Mouse (Mus musculus): Measurements from ENCODE around the gene Gm3164. TPM values are rescaled to one million over a fixed set of nuclear protein-coding genes. Genes with fewer than 3 reads are reported as not detected.
A peak's percentile ranks its signal among the peaks of the same experiment; 100 is the strongest.
"Not testable (repeated sequence)": the region's sequence is repeated elsewhere in the genome, so short reads cannot be mapped to it uniquely, and the experiment has no call there.

Gene Gm3164
- under 1 TPM in 1 of 2 experiments, not detected in 1; 0.94 TPM for total RNA-seq (2021)

GRCm38 (mm10) chr14:4414965-4415835 lies at the start of gene Gm3164:
Gm3164 (plus strand) TSS chr14:4415448.
- intact Hi-C loops (cut with DNase I), result not testable (repeated sequence)
- DNase-seq, result peak; percentile 61 to 69

DNA sequence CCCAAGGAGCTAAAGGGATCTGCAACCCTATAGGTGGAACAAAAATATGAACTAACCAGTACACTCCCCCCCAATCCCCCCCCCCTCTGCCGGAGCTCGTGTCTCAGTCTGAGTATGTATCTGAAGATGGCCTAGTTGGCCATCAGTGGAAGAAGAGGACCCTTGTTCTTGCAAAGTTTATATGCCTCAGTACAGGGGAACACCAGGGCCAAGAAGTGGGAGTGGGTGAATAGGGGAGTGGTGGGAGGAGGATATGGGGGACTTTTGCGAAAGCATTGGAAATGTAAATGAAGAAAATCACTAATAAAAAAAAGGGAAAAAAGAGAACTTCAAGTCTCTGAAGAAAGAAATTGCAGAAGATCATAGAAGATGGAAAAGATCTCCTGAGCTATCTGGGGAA lies 46.3 kb upstream of the Gm3164 start:
- intact Hi-C loops (cut with DNase I); DNase-seq: not testable (repeated sequence)

DNA sequence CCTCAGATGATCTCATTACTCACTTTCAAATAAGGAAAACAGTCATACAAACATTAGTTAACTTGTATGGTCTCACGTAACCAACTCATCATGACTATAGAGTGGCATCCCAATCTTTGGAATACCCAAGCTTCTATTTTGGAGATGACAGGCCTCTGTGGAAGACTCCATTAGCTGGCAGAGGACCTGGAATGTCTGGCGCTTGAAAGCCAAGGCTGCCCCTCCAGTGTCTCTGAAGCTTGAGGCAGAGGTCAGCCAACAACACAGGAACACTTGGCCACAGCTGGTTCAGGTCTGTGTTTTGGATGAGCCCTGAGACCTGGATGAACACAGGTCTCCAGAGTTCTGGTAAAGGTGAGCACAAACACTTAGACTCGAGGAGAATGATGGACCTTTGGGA lies 45.6 kb upstream of the Gm3164 start:
- intact Hi-C loops (cut with DNase I), result not testable (repeated sequence)
- DNase-seq, result peak in 1 of 2 experiments; percentile 26

GRCm38 (mm10) chr14:4377871-4378270 lies 37.4 kb upstream of the Gm3164 start:
- intact Hi-C loops (cut with DNase I); DNase-seq: not testable (repeated sequence)

DNA sequence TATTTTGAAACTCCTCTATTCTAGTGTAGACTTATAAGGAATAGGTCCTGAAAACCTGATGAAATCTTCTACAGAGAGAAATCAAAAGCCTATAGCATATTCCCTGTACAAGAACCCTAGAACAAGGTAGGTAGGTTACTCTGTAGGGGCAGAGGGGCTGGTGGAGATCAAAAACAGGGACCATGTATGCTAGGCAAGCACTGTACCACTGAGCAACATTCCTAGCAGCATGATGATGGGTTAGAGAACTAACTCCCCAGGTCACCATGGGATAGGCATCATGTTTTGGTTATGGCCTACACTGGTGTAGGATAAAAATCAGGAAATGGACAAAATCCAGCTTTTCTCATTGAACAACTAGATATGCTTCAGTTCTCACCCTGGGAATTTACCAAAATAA lies 29.6 kb upstream of the Gm3164 start:
- intact Hi-C loops (cut with DNase I); DNase-seq: not testable (repeated sequence)

DNA sequence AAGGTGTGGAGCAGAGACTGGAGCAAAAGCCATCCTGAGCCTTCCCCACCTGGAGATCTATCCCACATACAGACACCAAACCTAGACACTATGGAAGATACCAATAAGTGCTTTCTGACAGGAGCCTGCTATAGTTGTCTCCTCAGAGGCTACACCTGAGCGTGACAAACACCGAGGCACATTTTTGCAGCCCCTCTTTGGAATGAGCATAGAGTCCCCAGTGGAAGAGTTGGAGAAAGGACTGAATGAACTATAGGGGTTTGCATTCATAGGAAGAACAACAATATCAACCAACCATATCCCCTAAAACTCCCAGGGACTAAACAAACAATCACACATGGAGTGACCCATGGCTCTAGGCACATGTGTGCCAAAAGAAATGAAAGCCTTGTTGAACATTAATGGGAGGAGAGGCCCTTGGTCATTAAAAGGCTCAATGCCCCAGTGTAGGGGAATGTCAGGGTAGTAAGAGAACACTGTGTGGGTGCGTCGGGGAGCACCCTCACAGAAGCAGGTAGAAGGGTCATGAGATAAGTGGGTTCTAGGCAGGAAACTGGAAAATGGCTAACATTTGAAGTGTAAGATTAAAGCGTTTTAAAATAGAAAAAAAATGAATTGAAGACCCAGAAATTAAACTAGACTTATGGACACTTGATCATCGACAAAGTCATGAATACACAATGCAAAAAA lies 22.3 kb upstream of the Gm3164 start:
- DNase-seq; intact Hi-C loops (cut with DNase I): not testable (repeated sequence)

DNA sequence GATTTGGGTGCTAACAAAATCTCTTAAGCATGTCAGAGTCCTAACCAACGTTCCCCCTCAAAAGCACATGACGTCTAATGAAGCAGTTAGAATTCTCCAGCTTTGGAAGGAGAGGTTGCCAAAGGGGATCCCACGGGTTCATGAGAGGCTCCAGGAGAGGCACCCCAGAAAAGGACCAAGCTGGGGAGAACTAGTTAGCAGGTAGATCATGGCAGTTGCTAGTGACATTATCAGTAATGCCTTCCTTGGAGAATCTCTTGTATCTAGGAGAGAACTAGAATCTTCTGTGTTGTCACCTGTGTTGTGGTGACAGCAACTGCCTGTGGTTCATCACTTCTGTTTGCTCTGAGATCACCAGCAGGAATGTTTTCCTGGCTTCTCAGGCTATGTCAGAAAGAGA lies 18.0 kb upstream of the Gm3164 start, which contains the start of gene Gm3159:
Gene Gm3159 (plus strand): TSS at position 301 of the 400 bp plus-strand sequence.
- intact Hi-C loops (cut with DNase I); DNase-seq: not testable (repeated sequence)

- DNase-seq; intact Hi-C loops (cut with DNase I): not testable (repeated sequence)
Measured at GRCm38 (mm10) chr14:4398624-4399023, 16.6 kb upstream of the Gm3164 start.

- intact Hi-C loops (cut with DNase I), result not testable (repeated sequence)
Measured at GRCm38 (mm10) chr14:4400115-4400789, 15.0 kb upstream of the Gm3164 start.

DNA sequence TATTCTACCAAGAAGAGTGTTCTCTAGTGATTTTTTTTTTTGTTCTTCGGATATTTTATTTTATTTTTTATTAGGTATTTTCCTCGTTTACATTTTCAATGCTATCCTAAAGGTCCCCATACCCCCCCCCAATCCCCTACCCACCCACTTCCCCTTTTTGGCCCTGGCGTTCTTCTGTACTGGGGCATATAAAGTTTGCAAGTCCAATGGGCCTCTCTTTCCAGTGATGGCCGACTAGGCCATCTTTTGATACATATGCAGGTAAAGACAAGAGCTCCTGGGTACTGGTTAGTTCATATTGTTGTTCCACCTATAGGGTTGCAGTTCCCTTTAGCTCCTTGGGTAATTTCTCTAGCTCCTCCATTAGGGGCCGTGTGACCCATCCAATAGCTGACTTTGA lies 14.0 kb upstream of the Gm3164 start:
- intact Hi-C loops (cut with DNase I); DNase-seq: not testable (repeated sequence)

More at GRCm38 (mm10) chr14:4400115-4400789, 15.0 kb upstream of the Gm3164 start:
- DNase-seq, result not testable (repeated sequence)

DNA sequence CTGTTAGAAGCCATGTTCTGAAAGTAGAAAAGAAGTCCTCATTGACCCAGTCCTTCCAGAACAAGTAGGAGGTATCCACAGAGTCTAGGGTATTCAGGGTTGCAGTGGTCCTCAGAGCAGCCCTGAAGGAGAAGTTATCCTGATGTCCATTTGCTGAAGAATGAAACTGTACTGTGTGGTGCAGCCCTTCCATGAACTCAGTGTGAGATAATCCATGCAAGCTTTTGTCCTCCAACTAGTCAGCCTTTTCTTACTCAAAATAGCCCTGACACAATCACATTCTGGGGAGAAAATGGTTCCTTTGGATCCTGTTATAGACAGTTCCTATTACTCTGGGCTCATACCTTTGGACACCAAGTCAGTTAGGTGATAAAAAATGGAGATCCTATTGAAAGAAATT lies 11.4 kb upstream of the Gm3164 start:
- intact Hi-C loops (cut with DNase I); DNase-seq: not testable (repeated sequence)

DNA sequence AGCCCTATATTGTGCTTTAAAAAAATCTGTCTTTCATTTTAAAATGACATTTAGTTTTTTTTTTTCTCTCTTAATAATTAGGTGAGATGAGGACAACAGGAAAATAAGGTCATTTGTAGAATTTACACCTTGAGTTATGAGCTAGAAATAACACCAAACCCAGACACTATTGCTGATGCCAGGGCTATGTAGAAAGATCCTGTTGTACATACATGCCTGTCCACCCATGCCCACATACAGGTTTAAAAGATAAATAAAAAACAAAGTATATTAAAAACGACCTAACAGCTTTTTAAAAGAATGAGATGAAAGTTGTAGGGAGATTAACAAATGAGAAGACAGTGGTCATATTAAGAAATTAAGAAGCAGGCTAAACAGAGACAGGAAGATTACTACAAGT lies 5.3 kb upstream of the Gm3164 start:
- DNase-seq; intact Hi-C loops (cut with DNase I): not testable (repeated sequence)

- DNase-seq; intact Hi-C loops (cut with DNase I): not testable (repeated sequence)
Measured at GRCm38 (mm10) chr14:4430692-4431091, 15.4 kb downstream of the Gm3164 start, which contains the start of gene Gm3173. Gm3173 (plus strand) TSS chr14:4430992.

- intact Hi-C loops (cut with DNase I); DNase-seq: not testable (repeated sequence)
Measured at GRCm38 (mm10) chr14:4481445-4481844, 66.2 kb downstream of the Gm3164 start, which contains the start of gene Gm3182. Gm3182 (plus strand) TSS chr14:4481745.

Other genes starting within 250 kb of the Gm3164 start
- gene Gm2974, start 232.9 kb upstream of the Gm3164 start, total RNA-seq (2021), result under 1 TPM in 1 of 2 experiments, not detected in 1; 0.30 TPM
- not detected for gene Gm3138, start 165.8 kb upstream of the Gm3164 start, total RNA-seq (2021)
- not detected for gene Gm3149, start 98.2 kb upstream of the Gm3164 start, total RNA-seq (2021)
- gene 2610042L04Rik, start 80.7 kb upstream of the Gm3164 start, total RNA-seq (2021), result under 1 TPM; 0.42 to 0.45 TPM
- gene Gm3159, start 17.9 kb upstream of the Gm3164 start, total RNA-seq (2021), result not detected
- not detected for gene Gm3173, start 15.5 kb downstream of the Gm3164 start, total RNA-seq (2021)
- not detected for gene Gm3182, start 66.3 kb downstream of the Gm3164 start, total RNA-seq (2021)
- gene Gm3047, start 140.0 kb downstream of the Gm3164 start, total RNA-seq (2021), result not detected
- not detected for gene Gm8159, start 216.9 kb downstream of the Gm3164 start, total RNA-seq (2021)
- gene Gm3239, start 248.7 kb downstream of the Gm3164 start, total RNA-seq (2021), result not detected

All from heart, postnatal 10 days (tissue).